Mouse (Mus musculus): ENCODE data around the gene 2310057N15Rik.
"Not testable (repeated sequence)": the region's sequence is repeated elsewhere in the genome, so short reads cannot be mapped to it uniquely, and the experiment has no call there.

The 2310057N15Rik gene

GRCm38 (mm10) chr16:88774106-88774505, at the start of gene 2310057N15Rik:
TSS of gene 2310057N15Rik (minus strand) at chr16:88774206.
- DNase-seq, result no peak

- DNase-seq, result peak; percentile 45 to 56
These were observed 49.7 kb upstream of the 2310057N15Rik start for GRCm38 (mm10) chr16:88823736-88824135.

GRCm38 (mm10) chr16:88820066-88820465, 46.1 kb upstream of the 2310057N15Rik start, which contains the start of gene Krtap15:
TSS of gene Krtap15 (plus strand) at chr16:88820215.
- DNase-seq, result peak; percentile 43 to 69

DNA sequence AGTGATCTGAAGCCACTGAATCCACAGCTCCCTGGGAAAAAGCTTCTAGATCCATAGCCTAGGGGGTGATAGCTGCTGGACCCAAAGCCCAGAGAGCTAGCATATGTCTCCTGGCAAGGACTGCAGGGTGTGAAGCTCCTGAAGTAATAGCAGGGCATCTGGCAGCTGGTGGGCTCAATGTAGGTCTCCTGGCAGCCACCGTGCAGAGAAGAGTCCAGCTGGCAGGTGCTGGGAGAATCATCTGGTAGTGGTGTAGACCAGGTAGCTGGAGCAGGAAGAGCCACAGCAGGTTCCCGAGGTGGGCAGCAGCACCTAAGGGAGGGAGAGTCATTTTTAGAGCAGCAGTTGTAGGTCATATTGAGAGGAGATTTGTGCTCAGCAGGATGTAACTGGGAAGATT, 37.8 kb upstream of the 2310057N15Rik start, which contains the start of gene Gm20741:
TSS of gene Gm20741 (minus strand) at position 394 of the 400 bp plus-strand sequence.
- peak; percentile 72 to 83 for DNase-seq

GRCm38 (mm10) chr16:88786786-88787185, 12.8 kb upstream of the 2310057N15Rik start:
- peak; percentile 78 to 87 for DNase-seq

DNA sequence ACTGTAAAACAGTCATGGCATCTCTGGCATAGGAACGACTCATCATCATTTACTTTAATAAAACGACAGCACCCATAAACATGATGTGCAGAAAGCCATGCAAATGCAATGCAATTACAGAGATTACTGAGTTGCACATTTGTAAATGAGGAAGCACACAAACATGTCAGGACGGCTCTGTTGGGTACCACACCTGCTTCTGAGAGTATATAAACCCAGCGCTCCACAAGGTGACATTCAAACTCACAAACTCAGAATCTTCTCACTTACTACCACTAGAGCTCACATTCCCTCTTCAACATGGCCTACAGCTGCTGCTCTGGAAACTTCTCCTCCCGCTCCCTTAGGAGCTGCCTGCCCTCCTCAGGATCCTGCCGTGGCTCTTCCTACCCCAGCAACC, 3.6 kb upstream of the 2310057N15Rik start, which contains the start of gene Gm5965:
TSS of gene Gm5965 (plus strand) at position 301 of the 400 bp plus-strand sequence.
- no peak for DNase-seq

- not testable (repeated sequence) for DNase-seq
These were observed 15.5 kb downstream of the 2310057N15Rik start, which contains the start of gene 2310034C09Rik for GRCm38 (mm10) chr16:88758547-88758946. TSS of gene 2310034C09Rik (plus strand) at chr16:88758847.

GRCm38 (mm10) chr16:88751535-88751934, 22.5 kb downstream of the 2310057N15Rik start, which contains the start of gene Krtap13:
TSS of gene Krtap13 (minus strand) at chr16:88751635.
- DNase-seq, result not testable (repeated sequence)

- peak; percentile 24 to 38 for DNase-seq
These were observed 26.1 kb downstream of the 2310057N15Rik start for GRCm38 (mm10) chr16:88747943-88748342.

- peak; percentile 12 to 14 for DNase-seq
These were observed 29.2 kb downstream of the 2310057N15Rik start for GRCm38 (mm10) chr16:88744750-88745340.

DNA sequence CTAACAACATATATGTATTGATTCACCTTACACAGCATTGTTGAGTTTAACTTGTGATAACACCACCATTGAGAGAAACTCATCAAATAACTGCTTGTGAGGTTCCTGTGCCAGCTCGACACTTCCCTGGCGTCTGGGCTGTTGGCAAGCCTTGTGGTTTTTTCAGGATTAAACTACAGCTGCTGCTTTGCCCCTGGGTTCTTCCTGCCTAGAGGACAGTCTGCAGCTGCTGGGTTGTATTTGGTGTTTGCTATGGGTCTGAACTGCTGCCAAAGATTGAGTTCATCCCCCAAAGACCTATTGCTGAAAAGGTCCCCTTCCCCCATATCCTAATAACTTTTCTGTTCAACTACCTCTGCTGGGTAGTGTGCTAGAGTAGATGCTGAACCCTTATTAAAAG, 38.6 kb downstream of the 2310057N15Rik start:
- peak; percentile 42 to 54 for DNase-seq

DNA sequence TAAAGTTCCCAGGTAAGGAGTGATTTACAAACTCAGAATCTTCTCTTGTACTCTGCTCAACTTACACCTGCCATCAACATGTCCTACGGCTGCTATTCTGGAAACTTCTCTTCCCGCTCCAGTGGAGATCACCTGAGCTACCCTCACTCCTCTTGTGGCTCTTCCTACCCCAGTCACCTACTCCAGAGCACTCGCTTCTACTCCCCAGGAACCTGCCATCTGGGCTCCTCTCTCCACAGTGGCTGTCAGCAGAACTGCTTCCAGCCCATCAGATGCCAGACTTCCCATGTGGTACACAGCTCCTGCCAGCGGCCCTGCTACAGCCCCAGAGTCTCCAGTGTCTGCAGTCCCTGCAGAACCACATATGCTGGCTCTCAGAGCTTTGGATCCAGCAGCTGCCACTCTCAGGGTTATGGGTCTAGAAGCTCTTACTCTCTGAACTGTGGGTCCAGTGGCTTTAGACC, 45.2 kb downstream of the 2310057N15Rik start, which contains the start of gene Krtap13-1:
TSS of gene Krtap13-1 (plus strand) at position 51 of the 464 bp plus-strand sequence.
- DNase-seq, result peak; percentile 70 to 85
